Mouse (Mus musculus) kidney, adult 18-20 months (tissue): ENCODE data around the gene M1ap.

Experiments
- DNase-seq: peaks from one replicate; pipeline ENCODE4 v3.0.0; 2021

Gene M1ap

GRCm38 (mm10) chr6:83038496-83039012 is 91.9 kb downstream of the M1ap start:
- peak; percentile 98 for DNase-seq

GRCm38 (mm10) chr6:83040601-83041000 is 93.9 kb downstream of the M1ap start:
- DNase-seq = no peak

- DNase-seq = no peak
These were observed 96.9 kb downstream of the M1ap start for GRCm38 (mm10) chr6:83043561-83043960.

GRCm38 (mm10) chr6:83043993-83044392 is 97.3 kb downstream of the M1ap start:
- DNase-seq = no peak

- no peak for DNase-seq
These were observed 98.0 kb downstream of the M1ap start for GRCm38 (mm10) chr6:83044742-83045141.

GRCm38 (mm10) chr6:83049367-83049766 is 102.7 kb downstream of the M1ap start:
- no peak for DNase-seq

GRCm38 (mm10) chr6:83053136-83053960 is 106.6 kb downstream of the M1ap start:
- DNase-seq = peak; percentile 19

GRCm38 (mm10) chr6:83054074-83054851 is 107.6 kb downstream of the M1ap start, which contains the start of gene Aup1:
Gene Aup1, plus strand, starts transcription at chr6:83054521.
- DNase-seq = peak; percentile 97

- no peak for DNase-seq
These were observed 108.2 kb downstream of the M1ap start, which contains the start of gene Htra2 for GRCm38 (mm10) chr6:83054871-83055431. Gene Htra2, minus strand, starts transcription at chr6:83055273.

- peak; percentile 74 for DNase-seq
These were observed 111.1 kb downstream of the M1ap start, which contains the start of gene Dqx1 for GRCm38 (mm10) chr6:83057790-83058189. Gene Dqx1, plus strand, starts transcription at chr6:83057844.

- no peak for DNase-seq
These were observed 112.0 kb downstream of the M1ap start for GRCm38 (mm10) chr6:83058725-83059124.

GRCm38 (mm10) chr6:83065995-83066394 is 119.3 kb downstream of the M1ap start:
- no peak for DNase-seq

GRCm38 (mm10) chr6:83066441-83066840 is 119.7 kb downstream of the M1ap start:
- no peak for DNase-seq

- peak; percentile 11 for DNase-seq
These were observed 121.5 kb downstream of the M1ap start for GRCm38 (mm10) chr6:83068221-83068620.

- DNase-seq = peak; percentile 59
These were observed 122.2 kb downstream of the M1ap start for GRCm38 (mm10) chr6:83068706-83069487.

GRCm38 (mm10) chr6:83069488-83070246 is 123.0 kb downstream of the M1ap start:
- peak; percentile 42 for DNase-seq

GRCm38 (mm10) chr6:83070247-83070310 is 123.4 kb downstream of the M1ap start, which contains the start of gene Tlx2:
Gene Tlx2, minus strand, starts transcription at chr6:83070293.
- DNase-seq = no peak

- peak; percentile 51 for DNase-seq
These were observed 123.9 kb downstream of the M1ap start for GRCm38 (mm10) chr6:83070311-83071219.

GRCm38 (mm10) chr6:83071220-83071619 is 124.5 kb downstream of the M1ap start:
- no peak for DNase-seq

- DNase-seq = no peak
These were observed 128.3 kb downstream of the M1ap start for GRCm38 (mm10) chr6:83074979-83075378.
